27 mouse cellular contexts compared by ENCODE assay signal in the genomic region with DNA sequence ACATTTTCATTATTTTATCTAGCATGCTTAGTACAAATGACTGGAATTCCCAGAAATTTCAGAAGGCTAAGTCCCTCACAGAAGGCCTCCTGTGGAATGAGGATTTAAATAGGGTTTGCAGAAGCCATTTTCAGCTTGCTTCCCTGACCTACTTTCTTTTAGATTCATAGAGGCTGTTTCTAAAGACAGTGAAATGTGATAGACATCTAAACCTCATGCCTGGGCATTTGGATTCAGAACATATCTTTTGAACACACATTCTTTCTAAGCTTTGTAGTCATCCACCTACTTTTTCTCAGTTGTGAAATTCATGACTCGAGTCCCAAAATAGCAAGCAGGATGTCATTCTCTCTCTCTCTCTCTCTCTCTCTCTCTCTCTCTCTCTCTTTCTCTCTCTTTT. TPM values are rescaled to one million over a fixed set of nuclear protein-coding genes. Genes with fewer than 3 reads are reported as not detected.
"Had no signal": no experiment of that assay in that cellular context is flagged by ENCODE, and none has a peak within 500 bp of the region (broad histone marks: within the 10 kb centered on the region; RNA-seq: fewer than 3 reads in every experiment).

No protein-coding gene starts in this region.

- DNase-seq: kidney, adult 8-10 months; kidney, postnatal 10 days; kidney, postnatal 36 days; layer of hippocampus, postnatal 36 days; liver, embryonic 13.5 days; lung, adult 2 months; lung, postnatal 14 days; lung, postnatal 4 days; thymus, adult 2 months; thymus, postnatal 14 days; thymus, postnatal 4 days had no signal

- H3K4me1 ChIP-seq: kidney, embryonic 15.5 days; limb, embryonic 10.5 days; limb, embryonic 13.5 days; liver, embryonic 13.5 days; midbrain, embryonic 15.5 days; neural tube, embryonic 13.5 days had no signal

- H3K4me3 ChIP-seq: kidney, embryonic 15.5 days; limb, embryonic 10.5 days; limb, embryonic 13.5 days; liver, embryonic 13.5 days; midbrain, embryonic 15.5 days; myocyte; neural tube, embryonic 13.5 days had no signal

- ATAC-seq: midbrain, embryonic 15.5 days had no signal

- H3K4me2 ChIP-seq: kidney, embryonic 15.5 days; limb, embryonic 13.5 days; liver, embryonic 13.5 days; midbrain, embryonic 11.5 days; midbrain, embryonic 15.5 days; neural tube, embryonic 13.5 days had no signal

- H3K9me3 ChIP-seq: kidney, embryonic 15.5 days; limb, embryonic 10.5 days; limb, embryonic 13.5 days; liver, embryonic 13.5 days; midbrain, embryonic 15.5 days; neural tube, embryonic 13.5 days had no signal

- H3K36me3 ChIP-seq: kidney, embryonic 15.5 days; limb, embryonic 10.5 days; limb, embryonic 13.5 days; liver, embryonic 13.5 days; midbrain, embryonic 15.5 days; neural tube, embryonic 13.5 days had no signal

- H3K27ac ChIP-seq: kidney, embryonic 15.5 days; limb, embryonic 10.5 days; limb, embryonic 13.5 days; liver, embryonic 13.5 days; midbrain, embryonic 15.5 days; neural tube, embryonic 13.5 days had no signal

- H3K27me3 ChIP-seq: kidney, embryonic 15.5 days; limb, embryonic 13.5 days; liver, embryonic 13.5 days; midbrain, embryonic 15.5 days; neural tube, embryonic 13.5 days had no signal

- H3K9ac ChIP-seq: kidney, embryonic 15.5 days; limb, embryonic 13.5 days; liver, embryonic 13.5 days; midbrain, embryonic 15.5 days; neural tube, embryonic 13.5 days had no signal

RNA-seq across cellular contexts. Expression of a gene that starts 1.1 kb away (rescaled TPM):
- total RNA-seq: layer of hippocampus, adult 8-10 months; layer of hippocampus, postnatal 36 days; liver, adult 2 months; megakaryocyte progenitor cell, adult 5-6 weeks; megakaryocyte-erythroid progenitor cell, adult 5-6 weeks; monocyte, adult 5-6 weeks; neutrophil, adult 5-6 weeks had no signal
- polyA plus RNA-seq: kidney, embryonic 15.5 days; limb, embryonic 10.5 days; liver, adult 2 months; liver, embryonic 13.5 days; liver, embryonic 16.5 days; lung, embryonic 16.5 days; myocyte; neural tube, embryonic 13.5 days; small intestine, adult 2 months had no signal
